Mouse (Mus musculus) heart, postnatal 0 days (tissue): ENCODE measurements around the gene Hilpda.

Experiments
- CTCF ChIP-seq: IDR thresholded peaks from 2 replicates; pipeline ENCODE4 v1.5.1; 2016; ENCODE audit warnings: antibody characterized with exemption, control low read depth, low read depth
- EP300 ChIP-seq: IDR thresholded peaks from 2 replicates; pipeline ENCODE4 v1.6.1; 2016; ENCODE audit warnings: antibody characterized with exemption, low read depth

- no peak for TF ChIP-seq EP300
- TF ChIP-seq CTCF = no peak
Measured at GRCm38 (mm10) chr6:29313690-29314202, 41.5 kb downstream of the Hilpda start.
